Mouse (Mus musculus): Measurements from ENCODE around the gene Slitrk6.

Slitrk6 gene

GRCm38 (mm10) chr14:110754484-110755307 lies at the start of gene Slitrk6:
Slitrk6 (minus strand) TSS chr14:110755149.
- H3K27me3 ChIP-seq (ENCODE audit: insufficient read depth, low read length) = no peaks in the 10 kb centered on the region
- H3K4me1 ChIP-seq (replicated peaks; ENCODE audit: low read depth, low read length) = no peaks in the 10 kb centered on the region
- H3K4me3 ChIP-seq (replicated peaks; ENCODE audit: low read length) = no peak within 1 kb of the TSS
- H3K9me3 ChIP-seq (ENCODE audit: low read length) = no peaks in the 10 kb centered on the region
- TF ChIP-seq CTCF (conservative IDR thresholded peaks at IDR 0.05; ENCODE audit: low read length) (no peak), NANOG (IDR thresholded peaks at IDR 0.05; ENCODE audit: borderline replicate concordance, low read length) (no peak), POU5F1 (IDR thresholded peaks at IDR 0.05; ENCODE audit: borderline replicate concordance, low read length) (no peak)
- H3K36me3 ChIP-seq (ENCODE audit: insufficient read depth, low read length) = no peaks in the 10 kb centered on the region

GRCm38 (mm10) chr14:110777546-110777945 lies 22.6 kb upstream of the Slitrk6 start:
- no peaks in the 10 kb centered on the region for H3K9me3 ChIP-seq (ENCODE audit: low read length)
- no peak for TF ChIP-seq POU5F1 (IDR thresholded peaks at IDR 0.05; ENCODE audit: borderline replicate concordance, low read length)
- H3K36me3 ChIP-seq (ENCODE audit: insufficient read depth, low read length) = no peaks in the 10 kb centered on the region
- H3K4me1 ChIP-seq (replicated peaks; ENCODE audit: low read depth, low read length) = no peaks in the 10 kb centered on the region
- H3K4me3 ChIP-seq (replicated peaks; ENCODE audit: low read length) = no peak overlapping the region
- no peaks in the 10 kb centered on the region for H3K27me3 ChIP-seq (ENCODE audit: insufficient read depth, low read length)

- no peaks in the 10 kb centered on the region for H3K27me3 ChIP-seq (ENCODE audit: insufficient read depth, low read length)
- no peaks in the 10 kb centered on the region for H3K4me1 ChIP-seq (replicated peaks; ENCODE audit: low read depth, low read length)
- H3K4me3 ChIP-seq (replicated peaks; ENCODE audit: low read length) = no peak overlapping the region
- TF ChIP-seq NANOG (IDR thresholded peaks at IDR 0.05; ENCODE audit: borderline replicate concordance, low read length) (no peak), CTCF (conservative IDR thresholded peaks at IDR 0.05; ENCODE audit: low read length) (no peak), POU5F1 (IDR thresholded peaks at IDR 0.05; ENCODE audit: borderline replicate concordance, low read length) (no peak)
- no peaks in the 10 kb centered on the region for H3K9me3 ChIP-seq (ENCODE audit: low read length)
- H3K36me3 ChIP-seq (ENCODE audit: insufficient read depth, low read length) = no peaks in the 10 kb centered on the region
Observed at GRCm38 (mm10) chr14:110770694-110771093, 15.7 kb upstream of the Slitrk6 start.

GRCm38 (mm10) chr14:110762588-110763220 lies 7.8 kb upstream of the Slitrk6 start:
- no peaks in the 10 kb centered on the region for H3K4me1 ChIP-seq (replicated peaks; ENCODE audit: low read depth, low read length)
- TF ChIP-seq CTCF (conservative IDR thresholded peaks at IDR 0.05; ENCODE audit: low read length) (peak; percentile 51), POU5F1 (IDR thresholded peaks at IDR 0.05; ENCODE audit: borderline replicate concordance, low read length) (no peak)
- no peak overlapping the region for H3K4me3 ChIP-seq (replicated peaks; ENCODE audit: low read length)
- no peaks in the 10 kb centered on the region for H3K36me3 ChIP-seq (ENCODE audit: insufficient read depth, low read length)
- H3K9me3 ChIP-seq (ENCODE audit: low read length) = no peaks in the 10 kb centered on the region
- no peaks in the 10 kb centered on the region for H3K27me3 ChIP-seq (ENCODE audit: insufficient read depth, low read length)

GRCm38 (mm10) chr14:110760909-110761308 lies 6.0 kb upstream of the Slitrk6 start:
- Histone ChIP-seq H3K4me3 (replicated peaks; ENCODE audit: low read length) (no peak overlapping the region), H3K9me3 (ENCODE audit: low read length) (no peaks in the 10 kb centered on the region), H3K27me3 (ENCODE audit: insufficient read depth, low read length) (no peaks in the 10 kb centered on the region), H3K36me3 (ENCODE audit: insufficient read depth, low read length) (no peaks in the 10 kb centered on the region), H3K4me1 (replicated peaks; ENCODE audit: low read depth, low read length) (no peaks in the 10 kb centered on the region)
- no peak for TF ChIP-seq NANOG (IDR thresholded peaks at IDR 0.05; ENCODE audit: borderline replicate concordance, low read length)
- TF ChIP-seq CTCF (conservative IDR thresholded peaks at IDR 0.05; ENCODE audit: low read length) = no peak
- TF ChIP-seq POU5F1 (IDR thresholded peaks at IDR 0.05; ENCODE audit: borderline replicate concordance, low read length) = no peak

GRCm38 (mm10) chr14:110755308-110755650 lies 330 bp upstream of the Slitrk6 start:
- no peaks in the 10 kb centered on the region for H3K27me3 ChIP-seq (ENCODE audit: insufficient read depth, low read length)
- H3K4me3 ChIP-seq (replicated peaks; ENCODE audit: low read length) = no peak overlapping the region
- H3K9me3 ChIP-seq (ENCODE audit: low read length) = no peaks in the 10 kb centered on the region
- H3K4me1 ChIP-seq (replicated peaks; ENCODE audit: low read depth, low read length) = no peaks in the 10 kb centered on the region
- no peak for TF ChIP-seq CTCF (conservative IDR thresholded peaks at IDR 0.05; ENCODE audit: low read length)
- TF ChIP-seq NANOG (IDR thresholded peaks at IDR 0.05; ENCODE audit: borderline replicate concordance, low read length) = no peak
- TF ChIP-seq POU5F1 (IDR thresholded peaks at IDR 0.05; ENCODE audit: borderline replicate concordance, low read length) = no peak
- no peaks in the 10 kb centered on the region for H3K36me3 ChIP-seq (ENCODE audit: insufficient read depth, low read length)

GRCm38 (mm10) chr14:110739861-110740260 lies 15.1 kb downstream of the Slitrk6 start:
- H3K4me3 ChIP-seq (replicated peaks; ENCODE audit: low read length) = no peak overlapping the region

GRCm38 (mm10) chr14:110739368-110739767 lies 15.6 kb downstream of the Slitrk6 start:
- Histone ChIP-seq H3K4me1 (replicated peaks; ENCODE audit: low read depth, low read length) (no peaks in the 10 kb centered on the region), H3K27me3 (ENCODE audit: insufficient read depth, low read length) (no peaks in the 10 kb centered on the region), H3K36me3 (ENCODE audit: insufficient read depth, low read length) (no peaks in the 10 kb centered on the region), H3K4me3 (replicated peaks; ENCODE audit: low read length) (no peak overlapping the region), H3K9me3 (ENCODE audit: low read length) (no peaks in the 10 kb centered on the region)
- no peak for TF ChIP-seq POU5F1 (IDR thresholded peaks at IDR 0.05; ENCODE audit: borderline replicate concordance, low read length)
- TF ChIP-seq CTCF (conservative IDR thresholded peaks at IDR 0.05; ENCODE audit: low read length) = no peak
- TF ChIP-seq NANOG (IDR thresholded peaks at IDR 0.05; ENCODE audit: borderline replicate concordance, low read length) = no peak

More at GRCm38 (mm10) chr14:110739861-110740260, 15.1 kb downstream of the Slitrk6 start:
- Histone ChIP-seq H3K27me3 (ENCODE audit: insufficient read depth, low read length) (no peaks in the 10 kb centered on the region), H3K36me3 (ENCODE audit: insufficient read depth, low read length) (no peaks in the 10 kb centered on the region), H3K4me1 (replicated peaks; ENCODE audit: low read depth, low read length) (no peaks in the 10 kb centered on the region), H3K9me3 (ENCODE audit: low read length) (no peaks in the 10 kb centered on the region)
- TF ChIP-seq NANOG (IDR thresholded peaks at IDR 0.05; ENCODE audit: borderline replicate concordance, low read length) (no peak), CTCF (conservative IDR thresholded peaks at IDR 0.05; ENCODE audit: low read length) (no peak), POU5F1 (IDR thresholded peaks at IDR 0.05; ENCODE audit: borderline replicate concordance, low read length) (no peak)

Measured in E14TG2a.4 (cell line).